Mouse (Mus musculus) spleen, adult 2 months (tissue): ENCODE data around the gene Pus3.

ENCODE experiments used
- CTCF ChIP-seq: fragments of 200-500 bp; IDR thresholded peaks from 2 replicates; pipeline ENCODE4 v1.5.1; 2011; ENCODE audit warnings: mild to moderate bottlenecking, inconsistent platforms; ENCODE audit not compliant: insufficient read depth, insufficient read length, insufficient replicate concordance; ENCODE audit errors: extremely low read depth
- POLR2A ChIP-seq: fragments of 200-500 bp; IDR thresholded peaks from 2 replicates; pipeline ENCODE4 v1.6.1; 2011; ENCODE audit warnings: low read depth, low read length, inconsistent platforms

DNA sequence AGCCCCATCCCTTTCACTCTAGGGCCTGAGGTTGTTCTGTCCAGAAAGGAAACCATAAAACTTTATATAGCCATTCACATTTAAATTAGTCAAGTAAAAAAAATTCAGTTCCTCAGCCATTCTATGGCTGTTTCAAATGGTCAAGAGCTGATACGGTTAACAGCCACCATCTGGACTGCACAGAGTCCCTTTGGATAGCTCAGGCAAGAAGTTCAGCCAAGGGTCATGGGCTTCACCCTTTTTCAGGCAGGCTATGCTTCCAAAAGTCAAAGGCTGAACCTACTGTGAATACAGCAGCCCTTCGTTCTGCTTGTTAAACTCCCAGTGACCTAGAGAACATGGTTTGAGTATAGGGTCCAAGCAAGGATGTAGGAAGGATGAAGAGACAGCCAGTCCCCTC, 13.7 kb upstream of the Pus3 start:
- TF ChIP-seq POLR2A (no peak), CTCF (no peak)
